Mouse (Mus musculus): ENCODE results near the gene Topbp1. TPM values are rescaled to one million over a fixed set of nuclear protein-coding genes. Genes with fewer than 3 reads are reported as not detected.

The Topbp1 gene
- total RNA-seq (2021) = 10 to 100 TPM; 17.7 to 29.2 TPM
- long read RNA-seq, experiment 1, full-length matches to known transcripts = 4 of 4 reads
- long read RNA-seq, experiment 1, partial matches to known transcripts = 0 of 4 reads
- long read RNA-seq, experiment 1, other reads (novel, unspliced or antisense) = 0 of 4 reads
- long read RNA-seq, experiment 2, full-length matches to known transcripts = 8 of 17 reads
- long read RNA-seq, experiment 2, partial matches to known transcripts = 8 of 17 reads
- long read RNA-seq, experiment 2, other reads (novel, unspliced or antisense) = 1 of 17 reads

GRCm38 (mm10) chr9:103304927-103305326 is at the start of gene Topbp1, which contains the start of gene 1300017J02Rik:
Topbp1 (plus strand) TSS chr9:103305215.
1300017J02Rik (minus strand) TSS chr9:103305082.
- DNase-seq (ENCODE audit: low spot score in 2 of 2) = peak; percentile 91 to 92

GRCm38 (mm10) chr9:103265778-103266177 is 39.2 kb upstream of the Topbp1 start:
- DNase-seq (ENCODE audit: low spot score in 2 of 2) = no peak

- no peak for DNase-seq (ENCODE audit: low spot score in 2 of 2)
These were observed 33.9 kb upstream of the Topbp1 start for GRCm38 (mm10) chr9:103271104-103271503.

GRCm38 (mm10) chr9:103274819-103275218 is 30.2 kb upstream of the Topbp1 start:
- DNase-seq (ENCODE audit: low spot score in 2 of 2) = no peak

GRCm38 (mm10) chr9:103275676-103276075 is 29.3 kb upstream of the Topbp1 start:
- DNase-seq (ENCODE audit: low spot score in 2 of 2) = no peak

GRCm38 (mm10) chr9:103276876-103277275 is 28.1 kb upstream of the Topbp1 start:
- no peak for DNase-seq (ENCODE audit: low spot score in 2 of 2)

- DNase-seq (ENCODE audit: low spot score in 2 of 2) = no peak
These were observed 18.6 kb upstream of the Topbp1 start for GRCm38 (mm10) chr9:103286396-103286795.

- DNase-seq (ENCODE audit: low spot score in 2 of 2) = peak in 1 of 2 experiments; percentile 10
These were observed 18.1 kb upstream of the Topbp1 start for GRCm38 (mm10) chr9:103286901-103287422.

GRCm38 (mm10) chr9:103287840-103288488 is 17.1 kb upstream of the Topbp1 start:
- DNase-seq (ENCODE audit: low spot score in 2 of 2) = peak in 1 of 2 experiments; percentile 2

- no peak for DNase-seq (ENCODE audit: low spot score in 2 of 2)
These were observed 16.4 kb upstream of the Topbp1 start for GRCm38 (mm10) chr9:103288489-103289180.

GRCm38 (mm10) chr9:103294507-103294906 is 10.5 kb upstream of the Topbp1 start:
- DNase-seq (ENCODE audit: low spot score in 2 of 2) = no peak

- DNase-seq (ENCODE audit: low spot score in 2 of 2) = no peak
These were observed 3.9 kb upstream of the Topbp1 start for GRCm38 (mm10) chr9:103301086-103301485.

GRCm38 (mm10) chr9:103302239-103302638 is 2.8 kb upstream of the Topbp1 start:
- DNase-seq (ENCODE audit: low spot score in 2 of 2) = no peak

GRCm38 (mm10) chr9:103302666-103303065 is 2.3 kb upstream of the Topbp1 start:
- peak; percentile 36 to 49 for DNase-seq (ENCODE audit: low spot score in 2 of 2)

GRCm38 (mm10) chr9:103305332-103306041 is 472 bp downstream of the Topbp1 start:
- DNase-seq (ENCODE audit: low spot score in 2 of 2) = no peak

- DNase-seq (ENCODE audit: low spot score in 2 of 2) = no peak
These were observed 4.8 kb downstream of the Topbp1 start for GRCm38 (mm10) chr9:103309832-103310231.

- DNase-seq (ENCODE audit: low spot score in 2 of 2) = no peak
These were observed 19.7 kb downstream of the Topbp1 start for GRCm38 (mm10) chr9:103324678-103325077.

- no peak for DNase-seq (ENCODE audit: low spot score in 2 of 2)
These were observed 21.4 kb downstream of the Topbp1 start for GRCm38 (mm10) chr9:103326449-103326848.

- DNase-seq (ENCODE audit: low spot score in 2 of 2) = no peak
These were observed 27.6 kb downstream of the Topbp1 start for GRCm38 (mm10) chr9:103332663-103333062.

- DNase-seq (ENCODE audit: low spot score in 2 of 2) = no peak
These were observed 31.9 kb downstream of the Topbp1 start for GRCm38 (mm10) chr9:103336912-103337311.

- DNase-seq (ENCODE audit: low spot score in 2 of 2) = no peak
These were observed 42.0 kb downstream of the Topbp1 start for GRCm38 (mm10) chr9:103347045-103347444.
